ENCODE assay signal across 8 mouse cellular contexts in the genomic region with DNA sequence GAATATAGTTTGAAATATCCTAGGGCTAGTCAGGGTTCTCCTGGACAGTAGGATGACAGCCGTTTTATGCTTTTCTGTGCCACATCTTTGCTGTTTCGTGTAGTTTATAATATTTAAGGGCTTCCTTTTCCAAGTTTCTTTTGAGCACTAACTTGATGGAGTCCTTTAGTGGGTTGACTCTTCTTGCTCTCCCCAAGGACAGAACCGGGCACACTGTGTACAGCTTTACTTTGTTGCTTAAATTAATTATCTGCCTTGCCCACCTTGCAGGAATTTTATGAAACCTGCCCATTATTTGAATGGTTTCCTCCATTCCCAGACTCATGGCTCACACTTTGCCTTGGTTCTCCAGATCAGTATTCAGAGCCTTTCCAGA. TPM values are rescaled to one million over a fixed set of nuclear protein-coding genes. Genes with fewer than 3 reads are reported as not detected.
DNase-seq lines count a peak whose midpoint lies in the region; ATAC-seq and TF ChIP-seq lines count a peak whose summit lies in the region.

No protein-coding gene starts in this region.

- peaks cover 36% of the 10 kb centered on the region for H3K36me3 ChIP-seq in embryonic facial prominence, embryonic 14.5 days (ENCODE audit: control insufficient read depth, insufficient read depth, low read length)
- H3K36me3 ChIP-seq in intestine, embryonic 15.5 days: peaks cover 21% of the 10 kb centered on the region
- H3K36me3 ChIP-seq in myocyte (ENCODE audit: control insufficient read depth, insufficient read depth): peaks cover 28% of the 10 kb centered on the region

- peak overlapping the region; percentile 82 for H3K4me2 ChIP-seq in embryonic facial prominence, embryonic 14.5 days (ENCODE audit: low read depth, low read length)
- peak overlapping the region; percentile 83 for H3K4me2 ChIP-seq in intestine, embryonic 15.5 days (replicated peaks)
- H3K4me2 ChIP-seq in myocyte (ENCODE audit: low read depth): peak overlapping the region; percentile 95

- H3K4me3 ChIP-seq in left cerebral cortex, adult 2 months: peak overlapping the region; percentile 68
- H3K4me3 ChIP-seq in embryonic facial prominence, embryonic 14.5 days (ENCODE audit: low read depth, low read length): peak overlapping the region; percentile 81
- peak overlapping the region; percentile 76 for H3K4me3 ChIP-seq in intestine, embryonic 15.5 days (replicated peaks)
- H3K4me3 ChIP-seq in myocyte: peak overlapping the region; percentile 67

- H3K4me1 ChIP-seq in embryonic facial prominence, embryonic 14.5 days (ENCODE audit: control insufficient read depth, insufficient read depth, low read length): no peaks in the 10 kb centered on the region
- peaks cover 8% of the 10 kb centered on the region for H3K4me1 ChIP-seq in intestine, embryonic 15.5 days (replicated peaks)

- 12% methylated on average over 3 of the region's 3 CpGs for WGBS in embryonic facial prominence, embryonic 14.5 days
- 14% methylated on average over 3 of the region's 3 CpGs for WGBS in intestine, embryonic 15.5 days

- H3ac ChIP-seq in myocyte (ENCODE audit: control insufficient read depth, insufficient read length): peak overlapping the region; percentile 6

- peak overlapping the region; percentile 84 for H3K9ac ChIP-seq in embryonic facial prominence, embryonic 14.5 days (ENCODE audit: low read depth, low read length)
- H3K9ac ChIP-seq in intestine, embryonic 15.5 days: peak overlapping the region; percentile 76

- ATAC-seq in embryonic facial prominence, embryonic 14.5 days (ENCODE audit: low read depth): peak; percentile 19
- ATAC-seq in intestine, embryonic 15.5 days: peak; percentile 27

- intact Hi-C loops in left cerebral cortex, adult 2 months (cut with DNase I): loop anchor here (1.0 kb wide), 1 partner anchor 61 kb away; no protein-coding TSS in a partner anchor

- TF ChIP-seq POLR2A in myocyte (IDR thresholded peaks at IDR 0.05; ENCODE audit: insufficient read length, low read depth): no peak

- no peak for DNase-seq in left cerebral cortex, adult 2 months (ENCODE audit: extremely low spot score in 1 of 2, low spot score in 2 of 2)
- no peak for DNase-seq in left cerebral cortex, adult 9 months (ENCODE audit: low spot score in 2 of 2)
- no peak for DNase-seq in embryonic facial prominence, embryonic 14.5 days (ENCODE audit: low spot score)
- no peak for DNase-seq in layer of hippocampus, postnatal 14 days (ENCODE audit: low spot score in 2 of 2)
- no peak for DNase-seq in right cerebral cortex, postnatal 4 days
- DNase-seq in kidney, adult 9 months: no peak

- no peaks in the 10 kb centered on the region for H3K9me3 ChIP-seq in embryonic facial prominence, embryonic 14.5 days (ENCODE audit: control insufficient read depth, low read length)
- no peaks in the 10 kb centered on the region for H3K9me3 ChIP-seq in intestine, embryonic 15.5 days

- H3K27me3 ChIP-seq in embryonic facial prominence, embryonic 14.5 days (replicated peaks; ENCODE audit: control insufficient read depth, insufficient read depth, low read length): no peaks in the 10 kb centered on the region
- no peaks in the 10 kb centered on the region for H3K27me3 ChIP-seq in intestine, embryonic 15.5 days (replicated peaks)
- H3K27me3 ChIP-seq in myocyte (ENCODE audit: control insufficient read depth, insufficient read depth, insufficient read length): no peaks in the 10 kb centered on the region

- H3K79me2 ChIP-seq in myocyte (ENCODE audit: control insufficient read depth, insufficient read depth): no peaks in the 10 kb centered on the region

- peak overlapping the region; percentile 47 for H3K27ac ChIP-seq in left cerebral cortex, adult 2 months
- H3K27ac ChIP-seq in embryonic facial prominence, embryonic 14.5 days (replicated peaks; ENCODE audit: low read depth, low read length): peak overlapping the region; percentile 92
- H3K27ac ChIP-seq in intestine, embryonic 15.5 days: no peak overlapping the region

- TF ChIP-seq CTCF in left cerebral cortex, adult 2 months (IDR thresholded peaks at IDR 0.05): no peak

TF ChIP-seq in myocyte, 11 proteins besides CTCF, POLR2A, EP300 and RAD21:
- TF ChIP-seq CEBPB (IDR thresholded peaks at IDR 0.05; ENCODE audit: insufficient read depth, poor library complexity, severe bottlenecking): no peak
- TF ChIP-seq TCF12 (IDR thresholded peaks at IDR 0.05; ENCODE audit: insufficient read depth, poor library complexity, severe bottlenecking): no peak
- no peak for TF ChIP-seq REST (IDR thresholded peaks at IDR 0.05; ENCODE audit: insufficient read depth, insufficient read length)
- TF ChIP-seq MAX (IDR thresholded peaks at IDR 0.05; ENCODE audit: low read depth): no peak

RNA-seq across cellular contexts. Expression of a gene that starts 0.5 kb away (rescaled TPM):
- 10 to 100 TPM; 14.1 to 16.3 TPM for total RNA-seq in left cerebral cortex, adult 2 months (2021)
- 32.2 and 36.2 TPM in 2 replicates for polyA plus RNA-seq in embryonic facial prominence, embryonic 14.5 days (2014; fragmentation: Nextera tagmentation; extraction: Ambion mirVana)
- polyA plus RNA-seq in intestine, embryonic 15.5 days (2015; fragmentation: Nextera tagmentation; extraction: Ambion mirVana): 35.8 and 38.7 TPM in 2 replicates
- 12.0 TPM for polyA plus RNA-seq in myocyte (2012; fragmentation: generic; extraction: Trizol)
- 10 to 100 TPM; 13.9 to 17.0 TPM for total RNA-seq in layer of hippocampus, postnatal 14 days (2021)

RNA-seq across cellular contexts. Expression of a gene that starts 10.2 kb away (rescaled TPM):
- total RNA-seq in left cerebral cortex, adult 2 months (2021): 100 to 1,000 TPM; 294 to 309 TPM
- polyA plus RNA-seq in embryonic facial prominence, embryonic 14.5 days (2014; fragmentation: Nextera tagmentation; extraction: Ambion mirVana): 524 and 534 TPM in 2 replicates
- polyA plus RNA-seq in intestine, embryonic 15.5 days (2015; fragmentation: Nextera tagmentation; extraction: Ambion mirVana): 510 and 527 TPM in 2 replicates
- 361 TPM for polyA plus RNA-seq in myocyte (2012; fragmentation: generic; extraction: Trizol)
- 100 to 1,000 TPM; 298 to 325 TPM for total RNA-seq in layer of hippocampus, postnatal 14 days (2021)

RNA-seq across cellular contexts. Expression of a gene that starts 10.4 kb away (rescaled TPM):
- total RNA-seq in left cerebral cortex, adult 2 months (2021): 10 to 100 TPM; 21.1 to 23.2 TPM
- polyA plus RNA-seq in embryonic facial prominence, embryonic 14.5 days (2014; fragmentation: Nextera tagmentation; extraction: Ambion mirVana): 49.6 and 54.8 TPM in 2 replicates
- 58.6 and 58.7 TPM in 2 replicates for polyA plus RNA-seq in intestine, embryonic 15.5 days (2015; fragmentation: Nextera tagmentation; extraction: Ambion mirVana)
- polyA plus RNA-seq in myocyte (2012; fragmentation: generic; extraction: Trizol): 11.9 TPM
- 10 to 100 TPM; 27.5 to 27.6 TPM for total RNA-seq in layer of hippocampus, postnatal 14 days (2021)

RNA-seq across cellular contexts. Expression of a gene that starts 21.8 kb away (rescaled TPM):
- total RNA-seq in left cerebral cortex, adult 2 months (2021): 10 to 100 TPM; 40.6 to 41.6 TPM
- polyA plus RNA-seq in embryonic facial prominence, embryonic 14.5 days (2014; fragmentation: Nextera tagmentation; extraction: Ambion mirVana): 42.6 and 48.3 TPM in 2 replicates
- polyA plus RNA-seq in intestine, embryonic 15.5 days (2015; fragmentation: Nextera tagmentation; extraction: Ambion mirVana): 58.4 and 62.1 TPM in 2 replicates
- polyA plus RNA-seq in myocyte (2012; fragmentation: generic; extraction: Trizol): 21.3 TPM
- total RNA-seq in layer of hippocampus, postnatal 14 days (2021): 10 to 100 TPM; 46.9 to 47.8 TPM

RNA-seq across cellular contexts. Expression of a gene that starts 31.6 kb away (rescaled TPM):
- not detected for total RNA-seq in left cerebral cortex, adult 2 months (2021)
- polyA plus RNA-seq in embryonic facial prominence, embryonic 14.5 days (2014; fragmentation: Nextera tagmentation; extraction: Ambion mirVana): 7.1 and 8.0 TPM in 2 replicates
- 1.1 and 1.2 TPM in 2 replicates for polyA plus RNA-seq in intestine, embryonic 15.5 days (2015; fragmentation: Nextera tagmentation; extraction: Ambion mirVana)
- polyA plus RNA-seq in myocyte (2012; fragmentation: generic; extraction: Trizol): 0.06 TPM
- total RNA-seq in layer of hippocampus, postnatal 14 days (2021): under 1 TPM in 1 of 2 experiments, not detected in 1; 0.23 TPM
